Mouse (Mus musculus) c-Kit-negative CD71-positive TER-119-positive erythroid progenitor cells, embryonic 14.5 days (primary cell): ENCODE results near the gene Gm4177.
"Not testable (repeated sequence)": the region's sequence is repeated elsewhere in the genome, so short reads cannot be mapped to it uniquely, and the experiment has no call there.

ENCODE experiments used
- DNase-seq: peaks from one replicate; pipeline ENCODE4 v3.0.0-alpha.2; 2013; ENCODE audit warnings: low read depth, low spot score

The Gm4177 gene

GRCm38 (mm10) chr7:21796628-21797027, at the start of gene Gm4177:
Gene Gm4177 (minus strand): TSS chr7:21796728.
- not testable (repeated sequence) for DNase-seq

- DNase-seq: not testable (repeated sequence)
These were observed 47.6 kb upstream of the Gm4177 start, which contains the start of gene Gm5725 for GRCm38 (mm10) chr7:21844167-21844566. Gene Gm5725 (minus strand): TSS chr7:21844267.

- not testable (repeated sequence) for DNase-seq
These were observed 35.5 kb upstream of the Gm4177 start, which contains the start of gene Vmn1r135 for GRCm38 (mm10) chr7:21832051-21832450. Gene Vmn1r135 (plus strand): TSS chr7:21832351.

GRCm38 (mm10) chr7:21761375-21761774, 35.2 kb downstream of the Gm4177 start, which contains the start of gene Gm4175:
Gene Gm4175 (minus strand): TSS chr7:21761475.
- not testable (repeated sequence) for DNase-seq
